Mouse (Mus musculus): Measurements from ENCODE around the gene Mydgf.

DNA sequence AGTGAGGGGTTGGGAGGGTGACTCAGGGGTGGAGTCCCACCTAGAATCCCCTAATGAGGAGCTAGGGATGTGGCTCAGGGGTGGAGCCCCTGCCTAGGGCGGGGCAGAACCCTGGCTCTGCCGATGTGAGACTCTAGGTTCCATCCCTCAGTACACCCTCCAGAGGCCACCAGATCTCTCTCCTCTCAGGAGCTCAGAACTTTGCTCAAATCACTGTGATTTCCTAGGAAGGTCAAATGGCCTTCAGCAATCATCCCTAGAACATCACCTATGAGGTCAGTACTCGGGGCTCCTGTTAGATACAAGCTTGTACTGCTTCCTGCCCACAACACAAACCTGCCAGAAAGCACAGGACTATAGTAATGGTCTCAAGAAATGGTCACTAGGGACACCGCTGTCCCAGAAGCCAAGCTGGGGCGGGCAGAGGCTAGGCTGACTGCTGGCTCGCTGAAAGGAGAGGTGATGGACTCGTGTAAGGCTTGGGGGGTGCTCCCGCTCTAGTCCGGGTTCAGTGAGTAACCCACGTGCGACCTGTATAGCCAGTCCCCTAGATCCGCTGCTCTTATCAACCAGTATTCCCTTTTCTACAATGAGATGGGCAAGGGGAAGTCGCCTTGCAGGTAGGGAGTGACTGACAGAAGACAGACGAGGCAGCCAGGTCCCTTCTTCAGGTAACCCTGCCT, 604 bp downstream of the Mydgf start:
- TF ChIP-seq POLR2A (IDR thresholded peaks at IDR 0.05; ENCODE audit: insufficient read depth, low read depth, low read length) = no peak
- no peak for TF ChIP-seq CTCF (IDR thresholded peaks at IDR 0.05; ENCODE audit: insufficient read depth, low read depth, low read length)
